Mouse (Mus musculus): ENCODE measurements around the gene Pipox.

Gene Pipox

DNA sequence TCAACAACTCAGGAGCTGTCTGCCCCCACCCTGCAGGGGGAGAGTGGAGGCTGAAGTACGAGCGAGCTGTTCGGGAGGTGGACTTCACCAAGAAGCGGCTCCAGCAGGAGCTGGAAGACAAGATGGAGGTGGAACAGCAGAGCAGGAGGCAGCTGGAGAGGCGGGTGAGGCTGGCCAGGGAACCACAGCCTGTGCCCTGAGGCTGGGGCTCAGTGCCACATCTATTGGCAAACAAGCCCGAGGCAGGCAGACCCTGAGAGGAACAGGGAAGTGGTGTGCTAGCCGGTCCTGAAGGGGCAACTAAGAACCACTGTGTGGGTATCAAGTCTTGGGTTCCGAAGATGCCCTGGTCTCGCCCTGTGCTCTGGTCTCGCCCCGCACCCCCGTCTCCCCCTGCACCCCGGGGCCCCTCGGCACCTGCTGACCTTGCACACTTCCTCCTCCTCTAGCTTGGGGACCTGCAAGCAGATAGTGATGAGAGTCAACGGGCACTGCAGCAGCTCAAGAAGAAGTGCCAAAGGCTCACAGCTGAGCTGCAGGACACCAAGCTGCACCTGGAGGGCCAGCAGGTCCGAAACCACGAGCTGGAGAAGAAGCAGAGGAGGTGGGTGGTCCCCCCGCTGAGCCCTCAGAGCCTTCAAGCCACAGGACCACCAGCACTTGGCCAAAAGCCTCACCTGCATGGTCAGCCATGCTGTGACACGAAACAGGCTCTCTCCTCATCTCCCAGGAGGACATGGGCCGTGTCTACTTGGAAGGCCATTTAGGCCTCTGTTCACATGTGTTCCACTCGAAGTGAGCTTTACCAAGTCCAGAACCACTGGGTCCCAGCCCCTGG, 50.6 kb downstream of the Pipox start:
- no peak for DNase-seq

DNA sequence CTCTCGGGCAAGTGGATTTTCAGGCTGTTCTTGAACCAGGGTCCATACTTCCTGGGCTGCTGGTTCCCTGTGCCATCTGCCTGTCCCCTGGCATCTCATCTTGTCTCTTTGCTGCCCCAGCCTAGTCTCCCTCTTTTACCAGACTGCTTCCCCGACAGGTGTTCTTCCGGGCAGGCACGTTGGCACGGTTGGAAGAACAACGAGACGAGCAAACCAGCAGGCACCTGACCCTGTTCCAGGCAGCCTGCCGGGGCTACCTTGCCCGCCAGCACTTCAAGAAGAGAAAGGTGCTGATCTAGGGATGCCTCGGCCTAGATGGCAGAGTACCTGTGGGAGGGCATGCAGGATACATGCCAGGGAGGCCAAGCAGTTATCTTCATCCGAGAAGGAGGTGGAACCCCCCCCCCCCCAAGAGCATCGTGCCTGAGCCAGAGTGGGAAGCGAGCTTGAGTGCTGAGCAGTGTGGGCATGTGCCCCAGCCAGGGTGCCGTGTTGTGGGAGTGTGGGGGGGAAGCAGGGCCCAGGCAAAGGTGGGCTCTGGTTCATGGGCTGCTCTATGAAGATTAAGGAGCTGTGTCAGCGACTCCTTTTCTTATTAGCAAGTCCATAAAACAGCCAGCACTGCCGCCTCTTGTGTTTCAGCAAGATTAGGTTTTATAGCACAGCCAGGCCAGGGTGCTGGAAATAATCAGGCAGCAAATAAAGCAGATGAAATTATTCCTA, 53.2 kb downstream of the Pipox start:
- no peak for DNase-seq

DNA sequence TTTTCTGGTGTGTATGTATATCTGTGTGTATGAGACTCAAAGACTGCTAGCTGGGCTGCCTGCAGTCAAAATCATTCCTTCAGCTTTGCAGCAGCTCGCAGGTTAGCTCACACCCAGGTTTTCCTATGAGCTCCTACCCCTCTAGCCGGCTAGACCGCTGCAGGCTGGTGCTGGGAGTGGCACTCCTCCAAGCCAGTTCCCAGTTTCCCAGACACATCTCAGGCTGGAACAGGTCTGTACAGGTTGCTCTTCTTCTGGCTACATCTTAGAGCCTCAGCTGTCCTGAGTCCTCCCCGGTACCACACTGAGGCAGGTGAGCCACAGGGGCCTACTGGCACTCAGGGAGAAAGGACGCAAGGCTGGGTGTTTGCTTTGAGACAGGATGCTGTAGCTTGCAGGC, 56.0 kb downstream of the Pipox start:
- DNase-seq, result no peak

DNA sequence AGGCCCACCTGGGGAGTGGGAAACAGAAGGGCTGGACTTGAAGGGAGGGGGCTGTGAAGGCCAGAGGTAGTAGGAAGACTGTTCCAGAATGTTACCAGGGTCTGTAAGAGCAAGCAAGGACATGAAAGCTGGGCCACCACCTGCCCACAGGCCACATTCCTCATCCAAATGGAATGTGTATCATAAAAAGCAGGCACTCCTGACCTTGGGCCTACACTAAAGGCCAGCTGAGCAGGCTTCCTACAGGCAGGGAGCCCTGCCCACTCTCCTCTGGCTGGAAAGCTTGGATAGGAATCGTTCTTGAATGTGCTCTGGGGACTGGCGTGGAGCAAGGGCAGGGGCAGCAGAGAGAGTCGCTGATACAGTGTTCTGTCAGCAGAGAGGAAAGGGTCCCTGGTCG, 57.1 kb downstream of the Pipox start:
- DNase-seq, result no peak

DNA sequence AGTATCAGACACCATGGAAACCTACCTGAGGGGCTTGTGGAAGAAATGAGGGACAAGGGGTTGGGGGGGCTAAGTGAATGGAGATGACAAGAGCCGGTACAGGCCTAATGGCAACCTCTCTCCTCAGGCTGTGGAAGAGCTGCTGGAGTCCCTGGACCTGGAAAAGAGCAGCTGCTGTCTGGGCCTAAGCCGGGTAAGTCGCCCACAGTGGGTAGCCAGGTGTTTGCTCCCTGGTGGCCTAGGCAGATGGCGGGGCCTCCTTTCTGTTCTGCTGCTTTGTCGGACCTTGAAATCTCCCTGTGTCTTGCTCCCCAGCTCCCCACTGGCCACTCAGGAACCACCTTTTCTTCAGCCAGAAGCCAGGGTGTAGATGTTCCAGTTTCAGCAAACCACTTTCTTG, 57.6 kb downstream of the Pipox start:
- no peak for DNase-seq

DNA sequence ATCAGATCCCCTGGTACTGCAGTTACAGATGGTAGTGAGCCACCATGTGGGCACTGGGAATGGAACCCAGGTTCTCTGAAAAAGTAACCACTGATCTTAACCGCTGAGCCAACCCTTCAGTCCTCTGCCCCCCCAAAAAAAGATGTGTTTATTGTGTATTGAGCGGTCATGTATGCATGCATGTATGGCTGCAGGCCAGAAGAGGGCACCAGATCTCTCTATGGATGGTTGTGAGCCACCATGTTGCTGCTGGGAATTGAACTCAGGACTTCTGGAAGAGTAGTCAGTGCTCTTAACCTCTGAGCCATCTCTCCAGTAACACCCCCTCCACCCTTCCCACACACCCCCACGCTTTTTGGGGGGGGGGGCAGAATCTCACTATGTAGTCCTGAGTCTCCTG, 58.8 kb downstream of the Pipox start:
- no peak for DNase-seq

DNA sequence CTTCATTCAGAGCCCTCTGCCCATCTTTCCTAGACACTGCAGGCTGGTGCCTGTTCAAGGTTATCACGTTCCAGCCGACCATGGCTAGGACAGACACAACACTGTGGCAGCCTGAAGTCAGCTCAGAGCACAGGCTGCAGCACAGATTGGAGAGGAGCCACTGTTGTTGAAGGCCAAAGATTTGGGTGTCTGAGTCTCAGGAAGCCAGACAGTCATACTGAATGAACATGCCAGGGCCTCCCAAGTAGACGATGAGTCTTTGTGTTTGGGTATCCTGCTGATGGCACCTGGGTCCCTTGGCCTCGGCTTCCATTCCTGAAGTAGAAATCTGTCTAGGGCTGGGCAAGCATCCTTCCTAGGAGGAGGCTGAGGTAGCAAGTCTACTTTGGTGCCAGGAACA, 61.4 kb downstream of the Pipox start:
- no peak for DNase-seq

DNA sequence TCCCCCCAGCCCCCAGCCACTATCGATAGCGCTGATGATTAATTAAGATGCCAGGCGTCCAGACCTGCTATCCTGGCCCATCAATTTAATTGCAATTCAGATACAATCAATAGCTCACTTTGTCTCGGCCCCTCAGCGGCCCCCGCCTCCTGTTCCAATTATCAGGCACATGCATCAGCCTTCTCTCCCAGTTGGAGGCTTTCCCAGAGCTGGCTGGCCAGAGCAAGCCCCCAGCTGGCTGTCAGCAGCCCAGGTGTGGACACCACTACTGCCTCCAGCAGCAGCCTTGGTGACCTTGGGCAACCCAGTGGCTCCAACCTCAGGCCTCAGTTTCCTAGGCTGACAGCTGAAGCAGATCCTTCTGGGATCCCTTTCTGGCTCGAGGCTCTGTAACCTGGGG, 63.0 kb downstream of the Pipox start:
- DNase-seq, result no peak
